Mouse (Mus musculus) olfactory bulb, adult 2 months (tissue): ENCODE measurements around the gene Pck2.

Experiments
- CTCF ChIP-seq: fragments of 200-500 bp; IDR thresholded peaks from 2 replicates; pipeline ENCODE4 v1.5.1; 2012; ENCODE audit warnings: low read depth, mild to moderate bottlenecking, low read length, moderate library complexity; ENCODE audit not compliant: insufficient read depth
- POLR2A ChIP-seq: fragments of 200-500 bp; IDR thresholded peaks from 2 replicates; pipeline ENCODE4 v1.6.1; 2012; ENCODE audit warnings: mild to moderate bottlenecking, low read depth, low read length, moderate library complexity; ENCODE audit not compliant: insufficient read depth

DNA sequence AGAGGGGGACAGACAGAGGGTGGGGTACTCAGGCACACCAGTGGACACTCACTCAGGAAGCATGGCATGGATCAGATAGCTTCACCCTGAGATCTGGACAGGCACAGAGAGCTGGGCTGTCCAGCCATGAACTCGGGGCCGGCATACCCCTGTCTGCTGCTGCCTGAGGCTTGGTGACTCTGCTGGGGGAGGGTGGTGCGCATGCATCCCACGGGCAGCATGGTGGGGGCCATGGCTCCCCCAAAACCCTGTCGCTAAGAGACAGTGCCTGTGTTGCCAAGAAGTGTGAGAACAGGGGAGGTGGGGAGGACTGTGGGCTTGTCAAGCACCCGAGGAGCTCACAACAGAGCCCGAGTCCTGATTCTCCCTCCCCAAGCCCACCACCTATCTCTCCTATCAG is 29.0 kb upstream of the Pck2 start:
- TF ChIP-seq CTCF = no peak
- TF ChIP-seq POLR2A = 0 out of 2 replicates have a peak, but pooled peaks have one; percentile 15
